Mouse (Mus musculus): ENCODE results near the gene Htr3b.
"Not testable (repeated sequence)": the region's sequence is repeated elsewhere in the genome, so short reads cannot be mapped to it uniquely, and the experiment has no call there.

Gene Htr3b

DNA sequence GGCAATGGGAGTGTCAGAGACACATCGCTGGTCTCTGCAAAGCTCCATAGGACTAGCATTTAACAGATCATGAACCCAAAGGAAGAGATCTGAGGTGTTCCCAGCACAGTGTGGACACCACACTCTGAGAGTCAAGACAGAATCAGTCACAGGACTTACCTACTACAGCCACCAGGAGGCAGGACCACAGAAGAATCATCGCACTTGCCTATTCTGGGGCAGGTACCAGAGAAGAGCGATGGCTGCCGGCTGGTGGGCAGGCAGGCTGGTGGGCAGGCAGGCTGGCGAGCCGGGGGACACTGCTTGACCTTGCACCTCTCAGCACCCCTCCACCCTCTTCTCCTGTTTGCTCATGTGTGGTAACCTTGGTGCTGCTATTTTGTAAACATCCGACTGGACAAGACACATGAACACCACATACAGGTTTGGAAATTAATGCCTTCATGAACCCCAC, at the start of gene Htr3b:
Gene Htr3b, minus strand, starts transcription at position 404 of the 454 bp plus-strand sequence.
- Histone ChIP-seq H3K27me3 (ENCODE audit: control insufficient read depth, insufficient read depth, low read length, poor library complexity, severe bottlenecking) (no peaks in the 10 kb centered on the region), H3K36me3 (ENCODE audit: control insufficient read depth, insufficient read depth, low read length, poor library complexity, severe bottlenecking) (no peaks in the 10 kb centered on the region)
- DNase-seq (ENCODE audit: low read depth, low spot score) = peak; percentile 19

DNA sequence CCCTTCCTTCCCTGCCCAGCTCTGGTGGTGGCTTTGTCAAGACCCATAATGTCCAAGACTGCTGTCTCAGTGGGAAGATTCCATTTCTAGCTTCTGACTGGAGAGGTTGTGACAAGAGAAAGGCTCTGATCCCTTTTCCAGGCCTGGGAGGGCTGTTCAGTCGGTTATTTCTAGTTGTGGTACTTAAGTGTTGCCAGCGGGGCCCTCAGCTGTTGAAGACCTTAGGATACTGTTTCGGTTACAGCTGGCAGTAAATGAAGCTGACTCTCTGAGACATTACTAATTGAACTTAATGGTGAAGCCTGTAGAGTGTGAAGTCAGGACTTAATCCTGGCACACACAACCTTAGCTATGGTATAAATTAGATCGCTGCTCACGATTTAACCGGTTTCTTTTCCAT, 34.5 kb upstream of the Htr3b start:
- Histone ChIP-seq H3K27me3 (ENCODE audit: control insufficient read depth, insufficient read depth, low read length, poor library complexity, severe bottlenecking) (no peaks in the 10 kb centered on the region), H3K36me3 (ENCODE audit: control insufficient read depth, insufficient read depth, low read length, poor library complexity, severe bottlenecking) (0 out of 2 replicates have a peak, but pooled peaks cover 2% of the 10 kb centered on the region)
- DNase-seq (ENCODE audit: low read depth, low spot score) = no peak

DNA sequence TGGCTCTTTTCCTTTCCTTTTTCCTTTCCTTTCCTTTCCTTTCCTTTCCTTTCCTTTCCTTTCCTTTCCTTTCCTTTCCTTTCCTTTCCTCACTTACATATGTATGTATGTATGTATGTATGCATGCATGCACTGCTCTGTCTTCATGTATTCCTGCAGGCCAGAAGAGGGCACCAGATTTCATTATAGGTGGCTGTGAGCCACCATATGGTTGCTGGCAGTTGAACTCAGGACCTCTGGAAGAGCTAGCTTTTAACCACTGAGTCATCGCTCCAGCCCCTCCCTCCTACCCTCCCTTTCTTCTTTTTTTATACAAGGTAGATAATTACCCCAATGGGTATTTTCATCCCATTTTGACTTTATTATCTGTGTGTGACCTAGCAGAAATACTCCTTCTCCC, 30.9 kb upstream of the Htr3b start:
- Histone ChIP-seq H3K27me3 (ENCODE audit: control insufficient read depth, insufficient read depth, low read length, poor library complexity, severe bottlenecking) (no peaks in the 10 kb centered on the region), H3K36me3 (ENCODE audit: control insufficient read depth, insufficient read depth, low read length, poor library complexity, severe bottlenecking) (no peaks in the 10 kb centered on the region)
- DNase-seq (ENCODE audit: low read depth, low spot score) = peak; percentile 14

DNA sequence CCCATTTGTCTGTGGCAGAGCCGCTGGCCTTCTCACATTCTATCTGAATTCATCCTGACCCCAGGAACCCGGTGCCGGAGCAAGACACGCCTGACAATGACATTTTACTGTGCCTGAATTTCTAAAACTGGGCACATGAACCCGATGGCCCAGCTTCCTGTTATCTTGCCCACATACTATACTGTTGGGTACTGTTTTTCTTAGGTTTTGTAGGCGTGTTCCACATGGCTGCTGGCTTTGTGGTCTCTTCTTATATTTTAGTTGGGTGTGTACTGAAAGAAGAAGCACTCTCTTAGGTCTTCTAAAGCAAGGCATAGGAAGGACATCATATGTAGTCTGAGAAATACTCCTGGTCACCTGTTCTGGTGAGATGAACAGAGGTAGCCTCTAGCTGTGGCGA, 30.0 kb upstream of the Htr3b start:
- Histone ChIP-seq H3K27me3 (ENCODE audit: control insufficient read depth, insufficient read depth, low read length, poor library complexity, severe bottlenecking) (no peaks in the 10 kb centered on the region), H3K36me3 (ENCODE audit: control insufficient read depth, insufficient read depth, low read length, poor library complexity, severe bottlenecking) (no peaks in the 10 kb centered on the region)
- DNase-seq (ENCODE audit: low read depth, low spot score) = no peak

DNA sequence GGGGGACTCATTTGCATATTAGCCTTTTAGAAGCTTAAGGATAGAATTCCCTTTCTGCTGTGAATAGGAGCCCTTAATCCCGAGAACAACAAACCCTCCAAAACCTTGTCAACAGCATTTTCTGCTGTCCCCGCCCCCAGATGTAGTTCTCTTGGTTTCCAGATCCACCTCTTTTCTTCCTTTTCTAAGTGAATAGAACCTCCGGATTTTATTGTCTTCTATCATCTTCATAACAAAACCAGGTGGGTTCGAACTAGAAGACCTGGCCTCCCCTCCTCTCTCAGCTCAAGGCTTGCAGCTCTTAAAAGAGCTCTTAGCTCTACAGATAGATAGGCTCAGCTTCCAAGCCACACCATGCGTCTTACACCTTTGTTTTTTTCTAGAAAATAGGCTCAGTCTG, 26.9 kb upstream of the Htr3b start:
- Histone ChIP-seq H3K27me3 (ENCODE audit: control insufficient read depth, insufficient read depth, low read length, poor library complexity, severe bottlenecking) (no peaks in the 10 kb centered on the region), H3K36me3 (ENCODE audit: control insufficient read depth, insufficient read depth, low read length, poor library complexity, severe bottlenecking) (no peaks in the 10 kb centered on the region)
- no peak for DNase-seq (ENCODE audit: low read depth, low spot score)

DNA sequence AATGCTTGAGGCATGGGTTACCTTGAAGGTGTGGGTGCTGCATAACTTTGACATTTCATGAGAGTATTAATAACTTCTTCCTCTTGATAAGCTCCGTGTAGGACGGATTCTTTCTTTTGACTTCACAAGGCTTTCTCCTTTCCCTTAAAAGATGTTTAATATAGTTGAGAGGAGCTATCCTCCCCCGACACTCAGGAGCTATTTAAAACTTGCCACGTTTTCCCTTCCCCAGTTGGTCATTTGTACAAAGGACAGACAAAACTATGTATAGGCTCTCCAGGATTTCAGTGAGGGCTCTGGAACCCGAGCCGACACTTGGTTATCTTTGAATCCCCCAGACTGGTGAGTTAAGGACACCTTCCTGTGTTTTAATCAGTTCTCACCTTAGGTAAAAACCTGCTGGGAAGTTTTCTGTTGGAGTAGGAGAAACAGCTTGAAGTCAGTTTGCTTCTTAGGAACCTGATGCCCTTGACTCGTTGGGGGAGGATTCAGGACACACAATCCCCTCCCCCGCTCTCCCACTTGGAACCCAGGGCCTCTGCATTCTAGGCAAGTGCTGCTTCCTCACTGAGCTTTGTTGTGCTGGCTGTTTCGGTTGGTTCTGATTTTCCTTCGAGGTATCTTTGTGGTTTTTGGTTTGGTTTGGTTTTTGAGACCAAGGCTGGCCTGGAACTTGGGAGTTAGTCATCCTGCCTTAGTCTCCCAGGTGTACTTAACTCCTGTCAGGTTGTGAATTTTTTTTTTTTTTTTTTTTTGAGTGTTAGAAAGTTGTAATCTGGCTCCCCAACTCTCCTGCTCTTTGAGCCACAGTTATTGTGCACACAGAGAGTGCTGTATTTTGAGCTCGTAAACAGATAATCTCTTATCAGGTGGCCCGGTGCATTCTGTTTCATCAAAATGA, 22.7 kb upstream of the Htr3b start:
- DNase-seq (ENCODE audit: low read depth, low spot score) = no peak
- no peaks in the 10 kb centered on the region for H3K36me3 ChIP-seq (ENCODE audit: control insufficient read depth, insufficient read depth, low read length, poor library complexity, severe bottlenecking)
- no peaks in the 10 kb centered on the region for H3K27me3 ChIP-seq (ENCODE audit: control insufficient read depth, insufficient read depth, low read length, poor library complexity, severe bottlenecking)

DNA sequence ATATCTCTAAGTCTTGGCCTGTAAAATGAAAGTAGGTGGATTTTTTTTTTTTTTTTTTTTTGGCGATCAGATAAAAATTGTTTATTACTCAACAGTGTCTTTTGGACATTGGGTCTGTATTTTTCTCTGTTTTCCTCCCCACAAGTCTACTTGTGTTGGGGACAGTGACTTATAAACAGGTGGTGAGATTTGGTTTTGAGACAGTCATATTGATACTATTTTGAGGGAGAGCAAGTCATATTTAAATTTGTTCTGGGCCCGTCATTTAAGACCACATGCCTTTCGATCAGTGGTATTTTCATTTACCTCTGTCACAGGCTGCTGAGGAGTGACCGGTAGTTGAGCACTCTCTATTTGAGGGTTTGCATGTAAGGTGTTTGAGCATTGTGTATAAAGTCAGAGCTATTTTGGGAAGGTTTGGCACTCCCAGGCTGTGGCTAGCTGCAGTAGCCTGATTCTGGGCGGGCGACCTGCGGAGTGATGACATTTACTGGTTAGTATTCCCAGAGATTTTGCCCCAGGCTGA, 21.9 kb upstream of the Htr3b start:
- peak; percentile 18 for DNase-seq (ENCODE audit: low read depth, low spot score)
- Histone ChIP-seq H3K27me3 (ENCODE audit: control insufficient read depth, insufficient read depth, low read length, poor library complexity, severe bottlenecking) (no peaks in the 10 kb centered on the region), H3K36me3 (ENCODE audit: control insufficient read depth, insufficient read depth, low read length, poor library complexity, severe bottlenecking) (no peaks in the 10 kb centered on the region)

DNA sequence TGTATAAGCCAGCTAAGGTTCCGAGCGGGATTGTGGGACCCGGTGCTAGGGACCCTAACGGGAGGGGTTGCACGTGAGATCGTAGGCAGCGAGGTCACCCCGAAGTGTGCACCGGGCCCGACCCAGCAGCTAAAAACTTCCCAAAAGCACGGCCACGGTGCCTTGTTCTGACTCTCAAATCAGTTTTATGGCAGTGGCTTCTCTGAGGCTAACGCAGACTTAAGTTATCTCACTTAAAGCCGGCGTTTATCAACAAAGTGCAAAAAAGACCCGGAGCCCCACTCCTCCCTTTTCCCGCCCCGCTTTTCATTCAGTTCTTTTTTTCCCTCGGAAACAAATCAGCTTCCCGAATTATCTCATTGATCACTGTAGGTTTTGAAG, 20.9 kb upstream of the Htr3b start:
- no peak for DNase-seq (ENCODE audit: low read depth, low spot score)
- no peaks in the 10 kb centered on the region for H3K36me3 ChIP-seq (ENCODE audit: control insufficient read depth, insufficient read depth, low read length, poor library complexity, severe bottlenecking)
- no peaks in the 10 kb centered on the region for H3K27me3 ChIP-seq (ENCODE audit: control insufficient read depth, insufficient read depth, low read length, poor library complexity, severe bottlenecking)

DNA sequence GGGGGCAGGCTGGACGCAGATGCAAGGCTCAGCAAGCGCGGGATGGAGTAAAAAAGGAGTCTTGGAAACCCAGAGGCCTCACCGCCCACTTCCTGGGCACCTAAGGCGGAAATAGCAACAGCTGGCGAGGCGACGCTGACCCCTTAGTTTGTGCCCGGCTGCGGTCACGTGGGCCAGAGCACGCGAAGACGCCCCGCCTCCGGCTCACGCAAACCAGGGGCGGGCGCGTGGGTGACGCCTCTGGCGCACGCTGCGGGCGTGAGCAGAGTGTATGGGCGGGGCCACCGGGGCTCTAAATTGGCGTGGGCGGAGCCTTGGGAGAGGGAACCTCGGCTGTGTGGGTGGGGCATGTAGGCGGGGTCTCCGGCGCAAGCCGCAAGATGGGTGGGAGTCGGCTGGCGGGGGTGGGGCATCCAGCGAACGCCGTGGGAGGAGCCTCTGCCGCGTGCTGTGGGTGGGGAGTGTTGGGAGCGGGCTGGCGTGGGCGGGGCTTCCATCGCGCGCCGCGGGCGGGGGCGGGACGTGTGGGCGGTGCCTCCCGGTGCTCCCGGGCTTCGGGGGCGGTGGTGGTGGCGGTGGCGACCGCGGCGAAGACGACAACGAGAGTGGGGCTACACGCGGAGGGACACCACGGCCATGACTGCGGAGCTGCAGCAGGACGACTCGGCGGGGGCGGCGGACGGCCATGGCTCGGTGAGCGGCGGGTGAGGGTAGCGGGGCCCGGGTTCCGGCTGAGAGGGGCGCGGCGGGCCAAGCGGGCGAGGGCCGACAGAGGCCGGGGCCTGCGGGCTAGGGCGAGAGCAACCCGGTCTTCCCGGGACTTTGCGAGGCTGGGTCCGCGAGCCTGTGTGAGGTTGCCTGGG, 20.3 kb upstream of the Htr3b start, which contains the start of gene Usp28:
Gene Usp28, plus strand, starts transcription at position 531 of the 863 bp plus-strand sequence.
- DNase-seq (ENCODE audit: low read depth, low spot score) = peak; percentile 99
- Histone ChIP-seq H3K27me3 (ENCODE audit: control insufficient read depth, insufficient read depth, low read length, poor library complexity, severe bottlenecking) (no peaks in the 10 kb centered on the region), H3K36me3 (ENCODE audit: control insufficient read depth, insufficient read depth, low read length, poor library complexity, severe bottlenecking) (no peaks in the 10 kb centered on the region)

DNA sequence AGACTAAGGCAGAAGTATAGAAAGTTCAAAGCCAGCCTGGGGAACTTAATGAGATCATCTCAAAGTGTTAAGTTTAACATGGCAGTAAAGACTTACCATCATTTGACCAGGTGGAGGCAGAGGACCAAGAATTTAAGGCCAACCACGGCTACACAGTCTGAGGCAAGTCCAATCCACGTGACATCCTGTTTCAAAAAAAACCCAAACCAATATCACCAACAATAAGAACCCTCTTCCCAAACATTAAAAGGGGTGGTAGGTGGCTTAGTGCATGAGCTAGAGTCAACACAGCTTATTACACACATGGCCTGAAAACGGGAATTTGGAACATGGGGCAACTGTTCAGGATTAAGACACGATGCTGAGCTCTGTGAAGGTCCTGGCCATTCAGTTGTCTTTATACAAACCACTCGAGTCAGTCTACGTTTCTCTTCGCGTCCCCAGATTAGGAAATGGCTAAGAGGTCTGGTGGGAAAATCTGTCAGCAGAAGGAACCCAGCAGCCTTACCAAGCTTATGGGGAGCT, 19.6 kb upstream of the Htr3b start:
- no peaks in the 10 kb centered on the region for H3K27me3 ChIP-seq (ENCODE audit: control insufficient read depth, insufficient read depth, low read length, poor library complexity, severe bottlenecking)
- H3K36me3 ChIP-seq (ENCODE audit: control insufficient read depth, insufficient read depth, low read length, poor library complexity, severe bottlenecking) = no peaks in the 10 kb centered on the region
- DNase-seq (ENCODE audit: low read depth, low spot score) = peak; percentile 68

DNA sequence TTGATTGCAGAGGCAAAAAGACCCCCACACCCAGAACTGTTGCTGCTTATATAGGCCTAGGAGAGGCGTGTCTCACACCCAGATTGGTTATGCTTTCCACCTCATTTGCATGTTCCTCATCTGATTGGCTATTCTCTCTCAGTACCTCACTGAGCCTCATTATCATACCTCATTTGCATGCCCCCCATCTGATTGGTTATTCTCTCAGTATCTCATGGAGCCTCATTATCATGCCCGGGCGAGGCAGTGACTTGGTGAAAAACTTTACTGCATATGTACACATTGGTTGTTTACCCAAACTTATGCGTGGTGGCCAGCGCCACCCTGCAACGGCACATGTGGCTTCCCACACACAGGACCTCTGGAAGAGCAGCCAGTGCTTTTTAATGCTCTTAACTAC, 19.0 kb upstream of the Htr3b start:
- not testable (repeated sequence) for H3K27me3 ChIP-seq (ENCODE audit: control insufficient read depth, insufficient read depth, low read length, poor library complexity, severe bottlenecking); H3K36me3 ChIP-seq (ENCODE audit: control insufficient read depth, insufficient read depth, low read length, poor library complexity, severe bottlenecking)
- DNase-seq (ENCODE audit: low read depth, low spot score) = peak; percentile 15

DNA sequence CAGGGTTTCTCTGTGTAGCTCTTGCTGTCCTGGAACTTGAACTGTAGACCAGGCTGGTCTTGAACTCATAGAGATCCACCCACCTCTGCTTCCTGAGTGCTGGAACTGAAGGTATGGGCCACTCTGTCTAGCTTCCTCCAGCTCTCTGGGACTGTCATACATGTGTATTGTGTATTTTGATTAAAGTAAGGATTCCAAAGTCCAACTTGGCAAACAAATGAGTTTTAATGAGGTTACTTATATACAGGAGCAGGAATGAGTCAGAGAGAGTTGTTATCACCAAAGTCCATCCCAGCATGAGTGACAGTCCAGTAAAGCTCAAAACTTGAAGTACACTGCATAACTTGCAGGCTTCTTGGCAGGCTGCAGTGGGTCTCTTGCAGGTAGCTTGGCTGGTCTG, 17.0 kb upstream of the Htr3b start:
- no peak for DNase-seq (ENCODE audit: low read depth, low spot score)
- no peaks in the 10 kb centered on the region for H3K27me3 ChIP-seq (ENCODE audit: control insufficient read depth, insufficient read depth, low read length, poor library complexity, severe bottlenecking)
- H3K36me3 ChIP-seq (ENCODE audit: control insufficient read depth, insufficient read depth, low read length, poor library complexity, severe bottlenecking) = no peaks in the 10 kb centered on the region

DNA sequence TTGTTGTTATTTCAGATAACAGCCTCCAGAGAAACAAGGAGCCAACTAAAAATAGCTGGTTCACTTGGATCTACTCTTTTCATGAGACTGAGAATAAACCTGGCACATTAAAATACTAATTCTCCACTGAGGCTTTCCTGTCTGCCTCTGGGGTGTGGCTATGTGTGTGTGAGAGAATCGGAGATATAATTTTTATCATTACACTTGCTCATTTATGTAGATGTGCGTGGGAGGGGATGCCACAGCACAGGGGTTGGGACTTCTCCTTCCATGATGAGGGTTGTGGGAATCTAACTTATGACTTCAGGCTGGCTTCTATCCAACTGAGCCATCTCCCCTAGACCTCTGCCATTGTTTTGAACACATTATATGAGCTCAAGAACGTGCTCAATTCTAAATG, 16.0 kb upstream of the Htr3b start:
- H3K27me3 ChIP-seq (ENCODE audit: control insufficient read depth, insufficient read depth, low read length, poor library complexity, severe bottlenecking) = no peaks in the 10 kb centered on the region
- DNase-seq (ENCODE audit: low read depth, low spot score) = no peak
- no peaks in the 10 kb centered on the region for H3K36me3 ChIP-seq (ENCODE audit: control insufficient read depth, insufficient read depth, low read length, poor library complexity, severe bottlenecking)

DNA sequence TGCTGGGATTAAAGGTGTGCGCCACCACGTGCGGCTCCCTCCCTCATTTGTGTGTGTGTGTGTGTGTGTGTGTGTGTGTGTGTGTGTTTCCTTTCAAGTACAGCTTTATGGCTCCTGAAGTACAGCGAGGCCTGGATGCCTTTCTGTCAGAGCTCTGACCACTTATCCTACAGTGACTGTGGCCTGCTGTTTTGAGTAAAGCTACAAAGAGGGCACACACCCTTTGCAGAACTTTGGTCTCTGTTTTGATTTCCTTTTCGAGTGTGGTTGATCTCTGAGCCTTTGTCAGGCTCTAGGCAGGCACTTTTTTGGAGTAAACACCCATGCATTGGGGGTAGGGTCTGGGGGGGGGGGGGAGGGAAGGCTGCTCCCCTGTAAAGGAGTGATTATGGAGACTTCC, 15.6 kb upstream of the Htr3b start:
- Histone ChIP-seq H3K36me3 (ENCODE audit: control insufficient read depth, insufficient read depth, low read length, poor library complexity, severe bottlenecking) (no peaks in the 10 kb centered on the region), H3K27me3 (ENCODE audit: control insufficient read depth, insufficient read depth, low read length, poor library complexity, severe bottlenecking) (no peaks in the 10 kb centered on the region)
- no peak for DNase-seq (ENCODE audit: low read depth, low spot score)

All from splenic B cell, adult 2 months (primary cell).